9 mouse cellular contexts compared by ENCODE assay signal in the genomic region with DNA sequence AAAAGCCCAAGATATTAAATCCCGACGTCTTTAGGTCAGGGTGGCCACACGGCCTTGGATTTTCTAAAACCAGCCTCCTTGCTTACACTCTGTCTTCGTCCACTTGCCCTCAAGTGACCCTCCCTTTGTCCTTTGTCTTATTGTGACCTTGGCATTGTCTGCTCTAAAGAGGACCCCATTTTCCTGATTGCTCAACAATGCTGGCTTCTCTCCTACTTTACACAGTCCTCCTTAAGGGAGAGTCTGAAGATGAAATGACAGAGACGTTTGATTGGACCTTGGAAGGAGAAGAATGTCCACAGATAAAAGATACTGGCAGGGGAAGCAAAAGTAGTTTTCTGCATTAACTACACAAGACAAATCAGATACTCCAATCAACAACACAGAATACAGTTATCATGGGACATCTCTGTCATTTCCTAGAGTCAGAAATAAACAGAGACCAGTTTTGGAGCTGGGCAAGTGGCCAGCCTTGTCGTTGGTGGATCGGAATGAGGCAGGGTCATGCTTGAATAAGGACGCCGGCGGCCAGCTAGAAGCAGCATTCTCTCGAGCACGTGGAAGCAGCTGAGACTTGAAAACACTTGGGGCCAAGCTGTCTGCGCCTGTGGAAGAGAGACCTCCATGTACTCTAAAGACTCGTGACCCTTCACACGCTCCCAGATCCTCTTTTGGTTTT.
A peak's percentile ranks its signal among the peaks of the same experiment; 100 is the strongest.
DNase-seq lines count a peak whose midpoint lies in the region; ATAC-seq and TF ChIP-seq lines count a peak whose summit lies in the region.
"Had no signal": no experiment of that assay in that cellular context is flagged by ENCODE, and none has a peak within 500 bp of the region (broad histone marks: within the 10 kb centered on the region; RNA-seq: fewer than 3 reads in every experiment).

No protein-coding gene starts in this region.

- no peak overlapping the region for H3K4me3 ChIP-seq in kidney, adult 2 months (ENCODE audit: insufficient read depth, low read depth, low read length)
- no peak overlapping the region for H3K4me3 ChIP-seq in forebrain, postnatal 0 days (ENCODE audit: low read depth, low read length)

- intact Hi-C loops in left cerebral cortex, postnatal 4 days (cut with DNase I): no loop called here

- peaks cover 15% of the 10 kb centered on the region for H3K4me1 ChIP-seq in kidney, adult 2 months (ENCODE audit: control insufficient read depth, insufficient read depth, low read length)
- no peaks in the 10 kb centered on the region for H3K4me1 ChIP-seq in forebrain, postnatal 0 days (ENCODE audit: insufficient read depth)

- H3K9ac ChIP-seq in forebrain, postnatal 0 days: no peak overlapping the region
- H3K9ac ChIP-seq: liver, embryonic 14.5 days had no signal

- no peak for ATAC-seq in forebrain, postnatal 0 days

- no peak for TF ChIP-seq POLR2A in kidney, adult 2 months (IDR thresholded peaks at IDR 0.05; ENCODE audit: low read depth, low read length)

- H3K36me3 ChIP-seq in kidney, adult 2 months (ENCODE audit: control insufficient read depth, insufficient read depth, low read length): no peaks in the 10 kb centered on the region
- no peaks in the 10 kb centered on the region for H3K36me3 ChIP-seq in forebrain, postnatal 0 days (ENCODE audit: insufficient read depth)

- H3K9me3 ChIP-seq in forebrain, postnatal 0 days (ENCODE audit: low read length): no peaks in the 10 kb centered on the region

- H3K27ac ChIP-seq in kidney, adult 2 months (ENCODE audit: insufficient read depth, low read depth, low read length): peak overlapping the region; percentile 82
- no peak overlapping the region for H3K27ac ChIP-seq in forebrain, postnatal 0 days (ENCODE audit: low read depth, low read length)
- H3K27ac ChIP-seq: liver, embryonic 14.5 days had no signal

- no peak for TF ChIP-seq CTCF in kidney, adult 2 months (conservative IDR thresholded peaks at IDR 0.05; ENCODE audit: insufficient read depth, insufficient read length, low read depth, low read length)
- no peak for TF ChIP-seq CTCF in forebrain, postnatal 0 days (IDR thresholded peaks at IDR 0.05; ENCODE audit: low read depth)

- peak; percentile 63 for DNase-seq in left cerebral cortex, postnatal 4 days
- no peak for DNase-seq in left cerebral cortex, adult 11 months (ENCODE audit: low spot score)
- DNase-seq in gastrocnemius, adult 8-10 months (ENCODE audit: low spot score in 2 of 2): peak; percentile 80 to 86
- peak; percentile 95 for DNase-seq in kidney, adult 2 months
- DNase-seq in ovary, postnatal 14 days (ENCODE audit: low spot score): peak; percentile 67
- no peak for DNase-seq in cerebellum, adult 8-10 months
- no peak for DNase-seq in B cell, adult 2 months
- DNase-seq in forebrain, postnatal 0 days: no peak

- no peak overlapping the region for H3K4me2 ChIP-seq in forebrain, postnatal 0 days (ENCODE audit: low read depth)

- H3K27me3 ChIP-seq in kidney, adult 2 months (replicated peaks; ENCODE audit: control insufficient read depth, insufficient read depth, low read length): no peaks in the 10 kb centered on the region
- no peaks in the 10 kb centered on the region for H3K27me3 ChIP-seq in forebrain, postnatal 0 days (ENCODE audit: insufficient read depth, low read length)

- WGBS in kidney, adult 2 months: 17% methylated on average over 15 of the region's 15 CpGs
- 64% methylated on average over 15 of the region's 15 CpGs for WGBS in forebrain, postnatal 0 days

Comparison
In these comparisons a context has a peak if more than half of its experiments do, and no peak if none do; other contexts are left out.
1. DNase-seq: peak in left cerebral cortex, postnatal 4 days (single experiment), gastrocnemius, adult 8-10 months (2 of 2), kidney, adult 2 months (single experiment) and ovary, postnatal 14 days (single experiment); none in left cerebral cortex, adult 11 months (single experiment), cerebellum, adult 8-10 months (single experiment), B cell, adult 2 months (0 of 2) and forebrain, postnatal 0 days (single experiment).